Mouse (Mus musculus): ENCODE measurements at regions not wholly inside any gene's neighbourhood (a gene's known extent, or its start where the extent isn't known, plus 50 kb on each side); places are given as distances from the start of the nearest gene placed in this dataset.

- no peak for DNase-seq (ENCODE audit: low spot score)
- no peak overlapping the region for H3K4me3 ChIP-seq (ENCODE audit: low read depth, low read length)
- no peak for ATAC-seq (ENCODE audit: extremely low read depth, insufficient number of reproducible peaks, low FRiP score, poor library complexity, severe bottlenecking)
- no peak for TF ChIP-seq GATA1 (IDR thresholded peaks at IDR 0.05; ENCODE audit: borderline replicate concordance, low read length)
- no peak for TF ChIP-seq CTCF (IDR thresholded peaks at IDR 0.05; ENCODE audit: low read depth, low read length)
- TF ChIP-seq TAL1 (conservative IDR thresholded peaks at IDR 0.05; ENCODE audit: low read depth, low read length): no peak
- no peak for TF ChIP-seq POLR2AphosphoS5 (IDR thresholded peaks at IDR 0.05; ENCODE audit: insufficient replicate concordance, low read depth, low read length)
- no peak for TF ChIP-seq GATA2 (IDR thresholded peaks at IDR 0.05; ENCODE audit: borderline replicate concordance, low read depth, low read length)
- H3K9me3 ChIP-seq (replicated peaks): no peaks in the 10 kb centered on the region
- H3K4me1 ChIP-seq (ENCODE audit: insufficient read depth, low read depth, low read length): peaks cover 4% of the 10 kb centered on the region; the same call in 1 of the 2 replicates
- 0 out of 2 replicates have a peak, but pooled peaks cover 2% of the 10 kb centered on the region for H3K27me3 ChIP-seq (ENCODE audit: insufficient read depth, low read length)
- H3K36me3 ChIP-seq (replicated peaks): no peaks in the 10 kb centered on the region
These were observed 60.9 kb downstream of the Psmg1 start for GRCm38 (mm10) chr16:95929700-95930435.

DNA sequence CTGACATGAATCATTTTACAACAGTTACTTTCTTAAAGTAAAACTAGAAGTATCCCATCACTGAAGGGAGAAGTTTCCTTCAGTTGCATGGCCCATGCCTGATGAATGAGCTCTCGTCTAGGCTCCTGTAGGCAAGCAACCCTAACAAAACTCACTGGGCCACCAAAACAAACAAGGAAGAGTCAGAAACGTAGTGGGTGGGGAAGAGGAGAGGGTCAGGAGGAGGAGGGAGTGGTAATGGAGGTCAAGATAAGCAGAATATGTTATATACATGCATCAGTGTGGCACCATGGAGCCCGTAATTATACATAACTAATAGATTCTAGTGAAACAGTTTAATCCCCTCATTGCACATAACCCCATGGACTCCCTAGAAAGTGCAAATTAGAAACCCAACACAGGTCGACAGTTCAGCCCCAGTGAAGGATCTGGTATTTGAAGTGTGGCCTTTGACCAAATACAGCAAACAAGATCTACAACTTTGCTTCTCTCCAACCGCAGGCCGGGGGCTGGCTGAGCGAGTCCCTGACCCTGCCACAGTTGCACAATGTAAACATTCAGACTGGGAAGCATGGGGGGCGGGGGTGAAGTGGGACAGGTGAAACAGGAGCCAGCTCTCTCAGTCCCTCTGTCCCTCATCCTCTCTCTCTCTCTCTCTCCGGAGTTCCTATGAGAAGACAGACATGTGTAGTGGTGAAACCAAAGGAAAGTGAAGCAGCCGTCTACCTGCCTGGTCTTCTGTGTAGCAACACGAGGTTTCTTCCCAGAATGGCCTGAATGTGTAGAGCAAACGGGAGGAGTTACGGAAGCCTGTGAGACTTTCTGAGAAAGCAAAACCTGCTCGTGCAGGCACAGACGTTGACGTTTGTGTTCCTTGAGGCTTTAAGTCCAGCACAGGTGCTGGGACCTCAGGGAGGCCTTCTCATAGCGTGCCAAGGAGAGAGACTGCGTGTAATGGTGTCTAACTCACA is 62.2 kb downstream of the Psmg1 start:
- H3K27me3 ChIP-seq (ENCODE audit: insufficient read depth, low read length): peaks cover 4% of the 10 kb centered on the region; the same call in 1 of the 2 replicates
- no peak for ATAC-seq (ENCODE audit: extremely low read depth, insufficient number of reproducible peaks, low FRiP score, poor library complexity, severe bottlenecking)
- H3K9me3 ChIP-seq (replicated peaks): no peaks in the 10 kb centered on the region
- no peaks in the 10 kb centered on the region for H3K36me3 ChIP-seq (replicated peaks)
- TF ChIP-seq POLR2AphosphoS5 (IDR thresholded peaks at IDR 0.05; ENCODE audit: insufficient replicate concordance, low read depth, low read length) (no peak), GATA2 (IDR thresholded peaks at IDR 0.05; ENCODE audit: borderline replicate concordance, low read depth, low read length) (no peak), TAL1 (conservative IDR thresholded peaks at IDR 0.05; ENCODE audit: low read depth, low read length) (no peak), CTCF (IDR thresholded peaks at IDR 0.05; ENCODE audit: low read depth, low read length) (no peak), GATA1 (IDR thresholded peaks at IDR 0.05; ENCODE audit: borderline replicate concordance, low read length) (no peak)
- no peak for DNase-seq (ENCODE audit: low spot score)
- H3K4me3 ChIP-seq (ENCODE audit: low read depth, low read length): no peak overlapping the region
- H3K4me1 ChIP-seq (ENCODE audit: insufficient read depth, low read depth, low read length): peaks cover 4% of the 10 kb centered on the region; the same call in 1 of the 2 replicates

DNA sequence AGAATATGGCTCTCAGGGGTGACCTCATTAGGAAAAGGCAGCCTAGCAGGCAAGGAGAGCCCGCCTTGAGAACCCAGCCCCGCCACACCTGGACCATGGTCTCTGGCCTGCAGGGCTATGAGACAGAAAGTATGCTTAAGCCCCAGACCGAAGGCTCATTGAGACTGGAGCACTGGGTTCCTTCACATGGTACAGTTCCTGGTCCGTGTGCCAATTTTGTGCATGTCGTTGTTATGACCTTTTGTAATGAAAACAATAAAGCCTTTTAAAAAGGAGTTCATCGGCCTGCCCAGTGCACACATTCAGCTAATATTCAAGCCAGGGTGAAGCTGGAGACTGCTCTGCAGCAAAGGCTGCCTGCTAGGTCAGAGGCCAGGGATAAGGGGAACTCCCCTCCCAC is 64.2 kb downstream of the Psmg1 start:
- H3K9me3 ChIP-seq (replicated peaks): no peaks in the 10 kb centered on the region
- H3K27me3 ChIP-seq (ENCODE audit: insufficient read depth, low read length): peaks cover 6% of the 10 kb centered on the region; the same call in 1 of the 2 replicates
- H3K36me3 ChIP-seq (replicated peaks): no peaks in the 10 kb centered on the region
- peaks cover 4% of the 10 kb centered on the region; the same call in 1 of the 2 replicates for H3K4me1 ChIP-seq (ENCODE audit: insufficient read depth, low read depth, low read length)
- H3K4me3 ChIP-seq (ENCODE audit: low read depth, low read length): no peak overlapping the region
- ATAC-seq (ENCODE audit: extremely low read depth, insufficient number of reproducible peaks, low FRiP score, poor library complexity, severe bottlenecking) (no peak), DNase-seq (ENCODE audit: low spot score) (no peak)
- TF ChIP-seq TAL1 (conservative IDR thresholded peaks at IDR 0.05; ENCODE audit: low read depth, low read length) (no peak), GATA1 (IDR thresholded peaks at IDR 0.05; ENCODE audit: borderline replicate concordance, low read length) (no peak), GATA2 (IDR thresholded peaks at IDR 0.05; ENCODE audit: borderline replicate concordance, low read depth, low read length) (no peak), CTCF (IDR thresholded peaks at IDR 0.05; ENCODE audit: low read depth, low read length) (no peak), POLR2AphosphoS5 (IDR thresholded peaks at IDR 0.05; ENCODE audit: insufficient replicate concordance, low read depth, low read length) (no peak)

- H3K4me1 ChIP-seq (ENCODE audit: insufficient read depth, low read depth, low read length): peaks cover 2% of the 10 kb centered on the region; the same call in 1 of the 2 replicates
- peaks cover 8% of the 10 kb centered on the region; the same call in 1 of the 2 replicates for H3K27me3 ChIP-seq (ENCODE audit: insufficient read depth, low read length)
- ATAC-seq (ENCODE audit: extremely low read depth, insufficient number of reproducible peaks, low FRiP score, poor library complexity, severe bottlenecking): no peak
These were observed 66.0 kb downstream of the Psmg1 start for GRCm38 (mm10) chr16:95924716-95925115.

DNA sequence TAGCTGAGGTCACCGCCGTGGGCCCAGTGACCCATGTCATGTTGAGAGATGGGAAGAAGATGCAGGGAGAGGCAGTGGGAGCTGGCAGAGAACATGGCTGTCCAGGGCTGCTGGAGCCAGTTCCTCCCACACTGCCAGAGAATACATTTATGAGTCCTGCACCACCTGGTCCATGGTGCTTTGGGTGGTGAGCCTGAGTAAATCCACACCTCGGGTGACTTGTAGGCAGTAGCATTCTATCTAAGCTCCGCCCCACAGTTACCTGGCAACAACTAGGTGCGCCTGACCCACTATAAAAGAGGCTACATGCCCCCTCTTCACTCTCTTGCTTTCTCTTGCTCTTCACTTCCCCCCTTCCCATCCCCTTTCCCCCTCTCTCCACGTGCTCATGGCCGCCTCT is 66.8 kb downstream of the Psmg1 start:
- ATAC-seq (ENCODE audit: extremely low read depth, insufficient number of reproducible peaks, low FRiP score, poor library complexity, severe bottlenecking) (no peak), DNase-seq (ENCODE audit: low spot score) (no peak)
- H3K36me3 ChIP-seq (replicated peaks): no peaks in the 10 kb centered on the region
- H3K4me1 ChIP-seq (ENCODE audit: insufficient read depth, low read depth, low read length): no peaks in the 10 kb centered on the region
- no peaks in the 10 kb centered on the region for H3K9me3 ChIP-seq (replicated peaks)
- no peak for TF ChIP-seq POLR2AphosphoS5 (IDR thresholded peaks at IDR 0.05; ENCODE audit: insufficient replicate concordance, low read depth, low read length)
- no peak for TF ChIP-seq CTCF (IDR thresholded peaks at IDR 0.05; ENCODE audit: low read depth, low read length)
- TF ChIP-seq GATA1 (IDR thresholded peaks at IDR 0.05; ENCODE audit: borderline replicate concordance, low read length): no peak
- TF ChIP-seq GATA2 (IDR thresholded peaks at IDR 0.05; ENCODE audit: borderline replicate concordance, low read depth, low read length): no peak
- no peak for TF ChIP-seq TAL1 (conservative IDR thresholded peaks at IDR 0.05; ENCODE audit: low read depth, low read length)
- no peak overlapping the region for H3K4me3 ChIP-seq (ENCODE audit: low read depth, low read length)
- peaks cover 8% of the 10 kb centered on the region; the same call in 1 of the 2 replicates for H3K27me3 ChIP-seq (ENCODE audit: insufficient read depth, low read length)

More at GRCm38 (mm10) chr16:95924716-95925115, 66.0 kb downstream of the Psmg1 start:
- DNase-seq (ENCODE audit: low spot score): no peak
- Histone ChIP-seq H3K36me3 (replicated peaks) (no peaks in the 10 kb centered on the region), H3K9me3 (replicated peaks) (no peaks in the 10 kb centered on the region), H3K4me3 (ENCODE audit: low read depth, low read length) (no peak overlapping the region)
- no peak for TF ChIP-seq TAL1 (conservative IDR thresholded peaks at IDR 0.05; ENCODE audit: low read depth, low read length)
- no peak for TF ChIP-seq CTCF (IDR thresholded peaks at IDR 0.05; ENCODE audit: low read depth, low read length)
- no peak for TF ChIP-seq GATA2 (IDR thresholded peaks at IDR 0.05; ENCODE audit: borderline replicate concordance, low read depth, low read length)
- no peak for TF ChIP-seq POLR2AphosphoS5 (IDR thresholded peaks at IDR 0.05; ENCODE audit: insufficient replicate concordance, low read depth, low read length)
- no peak for TF ChIP-seq GATA1 (IDR thresholded peaks at IDR 0.05; ENCODE audit: borderline replicate concordance, low read length)

Measured in G1E (cell line).